Mouse (Mus musculus) cortical plate, adult 2 months (tissue): ENCODE results near the gene Prickle4. TPM values are rescaled to one million over a fixed set of nuclear protein-coding genes. Genes with fewer than 3 reads are reported as not detected.
A peak's percentile ranks its signal among the peaks of the same experiment; 100 is the strongest.

Experiments
- H3K27ac ChIP-seq: fragments of 200-500 bp; 2 replicates; pipeline ENCODE4 v1.5.1; 2012; ENCODE audit warnings: low read length, control low read depth, inconsistent platforms; ENCODE audit not compliant: insufficient read depth
- H3K4me1 ChIP-seq: fragments of 200-500 bp; 2 replicates; pipeline ENCODE4 v1.6.1; 2011; ENCODE audit warnings: low read length; ENCODE audit not compliant: control insufficient read depth, insufficient read depth
- H3K4me3 ChIP-seq: fragments of 200-500 bp; 2 replicates; pipeline ENCODE4 v1.5.1; 2011; ENCODE audit warnings: mild to moderate bottlenecking, low read length, control low read depth; ENCODE audit not compliant: insufficient read depth
- CTCF ChIP-seq: fragments of 200-500 bp; IDR thresholded peaks from 2 replicates; pipeline ENCODE4 v1.5.1; 2011; ENCODE audit warnings: mild to moderate bottlenecking, control low read depth, low read length; ENCODE audit not compliant: insufficient read depth; ENCODE audit errors: extremely low read depth
- POLR2A ChIP-seq: fragments of 200-500 bp; IDR thresholded peaks from 2 replicates; pipeline ENCODE4 v1.6.1; 2011; ENCODE audit warnings: mild to moderate bottlenecking, low read length, control low read depth; ENCODE audit not compliant: insufficient read depth; ENCODE audit errors: extremely low read depth
- polyA plus RNA-seq: library from polyadenylated mRNA; depleted of rRNA; stranded (reverse); fragments of >200 nt; gene quantifications from 2 replicates; pipeline ENCODE4 v1.2.3, GENCODE M21; 2012; rRNA removed

The Prickle4 gene
- polyA plus RNA-seq, 1 experiment = 1.3 TPM

- no peak for TF ChIP-seq POLR2A
- TF ChIP-seq CTCF = no peak
- Histone ChIP-seq H3K4me1 (no peaks in the 10 kb centered on the region), H3K27ac (no peak overlapping the region), H3K4me3 (no peak overlapping the region)
Observed at GRCm38 (mm10) chr17:47651953-47652352, 42.6 kb downstream of the Prickle4 start.

- no peak overlapping the region for H3K27ac ChIP-seq
- no peak for TF ChIP-seq POLR2A
- no peaks in the 10 kb centered on the region for H3K4me1 ChIP-seq
- no peak overlapping the region for H3K4me3 ChIP-seq
Observed at GRCm38 (mm10) chr17:47648966-47649365, 45.6 kb downstream of the Prickle4 start.

- Histone ChIP-seq H3K4me1 (no peaks in the 10 kb centered on the region), H3K4me3 (no peak overlapping the region), H3K27ac (no peak overlapping the region)
- TF ChIP-seq CTCF (peak; percentile 58), POLR2A (no peak)
Observed at GRCm38 (mm10) chr17:47646683-47647082, 47.9 kb downstream of the Prickle4 start.

- no peak overlapping the region for H3K4me3 ChIP-seq
- no peak overlapping the region for H3K27ac ChIP-seq
- TF ChIP-seq CTCF (no peak), POLR2A (no peak)
- H3K4me1 ChIP-seq = no peaks in the 10 kb centered on the region
Observed at GRCm38 (mm10) chr17:47642992-47643391, 51.5 kb downstream of the Prickle4 start.

Other genes starting within 250 kb of the Prickle4 start
- 25.9 and 28.0 TPM in 2 replicates for gene Taf8, start 192.4 kb downstream of the Prickle4 start, polyA plus RNA-seq
- gene Ccnd3, start 189.7 kb downstream of the Prickle4 start, polyA plus RNA-seq = 31.3 and 32.5 TPM in 2 replicates
- 17.0 and 17.6 TPM in 2 replicates for gene Bysl, start 83.2 kb downstream of the Prickle4 start, polyA plus RNA-seq
- 32.6 and 34.0 TPM in 2 replicates for gene Med20, start 83.2 kb downstream of the Prickle4 start, polyA plus RNA-seq
- gene Gm20517, start 83.1 kb downstream of the Prickle4 start, polyA plus RNA-seq = 1.9 and 2.9 TPM in 2 replicates
- 12.4 and 12.5 TPM in 2 replicates for gene Usp49, start 64.0 kb downstream of the Prickle4 start, polyA plus RNA-seq
- 164 and 167 TPM in 2 replicates for gene Tomm6, start 6.3 kb downstream of the Prickle4 start, polyA plus RNA-seq
- gene Frs3, start 5.7 kb downstream of the Prickle4 start, polyA plus RNA-seq = 35.9 and 40.2 TPM in 2 replicates
- 5.8 and 6.7 TPM in 2 replicates for gene Gm21981, start 281 bp downstream of the Prickle4 start, polyA plus RNA-seq
- not detected in 2 replicates for gene Pgc, start 32.1 kb upstream of the Prickle4 start, polyA plus RNA-seq
- gene Tfeb, start 42.3 kb upstream of the Prickle4 start, polyA plus RNA-seq = 11.1 and 11.4 TPM in 2 replicates
- 1.5 and 2.1 TPM in 2 replicates for gene Mdfi, start 140.0 kb upstream of the Prickle4 start, polyA plus RNA-seq
- gene Foxp4, start 229.9 kb upstream of the Prickle4 start, polyA plus RNA-seq = 44.5 and 48.1 TPM in 2 replicates